Comparison of ENCODE assay signal across 10 mouse cellular contexts in the genomic region with DNA sequence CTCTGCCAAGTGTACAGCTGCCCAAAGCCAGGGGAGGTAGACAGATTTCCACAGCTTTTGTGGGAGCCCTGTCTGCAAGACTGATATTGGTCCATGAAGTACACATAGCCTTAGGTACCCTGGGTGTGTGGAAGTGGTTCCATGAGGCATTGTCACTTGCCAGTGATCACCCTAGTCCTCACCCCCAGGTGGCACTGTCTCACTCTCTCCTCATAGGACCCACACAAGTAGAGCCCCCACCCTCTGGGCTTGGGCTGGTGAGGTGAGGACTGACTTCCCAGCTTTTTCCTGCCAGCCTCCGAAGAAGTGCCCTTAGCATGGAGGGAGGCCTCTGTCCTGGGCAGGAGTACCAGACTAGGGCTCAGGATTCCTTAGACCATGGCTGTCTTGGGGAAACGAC. TPM values are rescaled to one million over a fixed set of nuclear protein-coding genes. Genes with fewer than 3 reads are reported as not detected.
DNase-seq lines count a peak whose midpoint lies in the region; ATAC-seq and TF ChIP-seq lines count a peak whose summit lies in the region.
"Had no signal": no experiment of that assay in that cellular context is flagged by ENCODE, and none has a peak within 500 bp of the region (broad histone marks: within the 10 kb centered on the region; RNA-seq: fewer than 3 reads in every experiment).

No protein-coding gene starts in this region.

- H3K27me3 ChIP-seq in spleen, adult 2 months (ENCODE audit: control insufficient read depth, insufficient read depth, low read length) = no peaks in the 10 kb centered on the region
- no peaks in the 10 kb centered on the region for H3K27me3 ChIP-seq in heart, embryonic 11.5 days (ENCODE audit: control insufficient read depth, insufficient read depth, low read length)
- H3K27me3 ChIP-seq in limb, embryonic 11.5 days (ENCODE audit: control insufficient read depth, insufficient read depth, low read length) = no peaks in the 10 kb centered on the region
- H3K27me3 ChIP-seq in midbrain, embryonic 15.5 days (replicated peaks) = no peaks in the 10 kb centered on the region
- H3K27me3 ChIP-seq: heart, embryonic 13.5 days had no signal

- H3K9me3 ChIP-seq in heart, embryonic 11.5 days (replicated peaks; ENCODE audit: control insufficient read depth, low read length) = no peaks in the 10 kb centered on the region
- H3K9me3 ChIP-seq in limb, embryonic 11.5 days (ENCODE audit: control insufficient read depth, low read length) = no peaks in the 10 kb centered on the region
- H3K9me3 ChIP-seq in midbrain, embryonic 15.5 days = no peaks in the 10 kb centered on the region
- H3K9me3 ChIP-seq: G1E; heart, embryonic 13.5 days had no signal

- peak; percentile 54; the same call in 1 of the 2 replicates for TF ChIP-seq CTCF in spleen, adult 2 months (IDR thresholded peaks at IDR 0.05; ENCODE audit: extremely low read depth, insufficient read depth, insufficient read length, insufficient replicate concordance)

- WGBS in spleen, adult 2 months = 63% methylated on average over 2 of the region's 2 CpGs
- WGBS in heart, embryonic 11.5 days (ENCODE audit: insufficient replicate concordance) = 47% methylated on average over 2 of the region's 2 CpGs
- 54% methylated on average over 2 of the region's 2 CpGs for WGBS in limb, embryonic 11.5 days
- 53% methylated on average over 2 of the region's 2 CpGs for WGBS in midbrain, embryonic 15.5 days

- DNase-seq in embryo, embryonic 10 days (ENCODE audit: low spot score) = peak; percentile 63
- no peak for DNase-seq in embryo, embryonic 10.5 days (ENCODE audit: low spot score)
- DNase-seq in spleen, adult 2 months (ENCODE audit: low read depth in 1 of 2, low spot score in 2 of 2) = peak; percentile 22 to 51
- DNase-seq in spleen, postnatal 4 days (ENCODE audit: low spot score in 2 of 2) = no peak
- peak; percentile 67 for DNase-seq in limb, embryonic 11.5 days (ENCODE audit: low spot score)
- no peak for DNase-seq in urinary bladder, postnatal 36 days (ENCODE audit: low spot score in 2 of 2)

- no peak for TF ChIP-seq POLR2A in spleen, adult 2 months (IDR thresholded peaks at IDR 0.05; ENCODE audit: low read depth, low read length)

- no peak overlapping the region for H3K4me3 ChIP-seq in spleen, adult 2 months (ENCODE audit: extremely low read depth, insufficient read depth, insufficient read length)
- H3K4me3 ChIP-seq in heart, embryonic 11.5 days (ENCODE audit: low read depth, low read length) = no peak overlapping the region
- H3K4me3 ChIP-seq in limb, embryonic 11.5 days (ENCODE audit: low read depth, low read length) = no peak overlapping the region
- H3K4me3 ChIP-seq in midbrain, embryonic 15.5 days = no peak overlapping the region
- H3K4me3 ChIP-seq: heart, embryonic 13.5 days had no signal

- H3K9ac ChIP-seq in heart, embryonic 11.5 days (ENCODE audit: low read depth, low read length) = 0 out of 2 replicates have a peak overlapping the region, but pooled peaks have one; percentile 16
- no peak overlapping the region for H3K9ac ChIP-seq in limb, embryonic 11.5 days (ENCODE audit: low read length)
- H3K9ac ChIP-seq in midbrain, embryonic 15.5 days = no peak overlapping the region

- H3K4me1 ChIP-seq in spleen, adult 2 months (ENCODE audit: control insufficient read depth, insufficient read depth, insufficient read length) = no peaks in the 10 kb centered on the region
- peaks cover 25% of the 10 kb centered on the region for H3K4me1 ChIP-seq in heart, embryonic 11.5 days (ENCODE audit: control insufficient read depth, insufficient read depth, low read length)
- H3K4me1 ChIP-seq in limb, embryonic 11.5 days (ENCODE audit: control insufficient read depth, insufficient read depth, low read length) = peaks cover 55% of the 10 kb centered on the region
- peaks cover 8% of the 10 kb centered on the region; the same call in 1 of the 2 replicates for H3K4me1 ChIP-seq in midbrain, embryonic 15.5 days

- no peak overlapping the region for H3K4me2 ChIP-seq in heart, embryonic 11.5 days
- no peak overlapping the region for H3K4me2 ChIP-seq in limb, embryonic 11.5 days (ENCODE audit: low read depth, severe bottlenecking)
- no peak overlapping the region for H3K4me2 ChIP-seq in midbrain, embryonic 15.5 days
- H3K4me2 ChIP-seq: heart, embryonic 13.5 days had no signal

- H3K27ac ChIP-seq in spleen, adult 2 months (ENCODE audit: insufficient read depth, low read length) = no peak overlapping the region
- no peak overlapping the region for H3K27ac ChIP-seq in heart, embryonic 11.5 days (ENCODE audit: low read depth, low read length)
- peak overlapping the region; percentile 70; the same call in 1 of the 2 replicates for H3K27ac ChIP-seq in limb, embryonic 11.5 days (replicated peaks; ENCODE audit: low read depth, low read length)
- H3K27ac ChIP-seq in midbrain, embryonic 15.5 days = no peak overlapping the region

- 0 out of 2 replicates have a peak, but pooled peaks have one; percentile 23 for ATAC-seq in heart, embryonic 11.5 days (replicated peaks; ENCODE audit: insufficient number of reproducible peaks, low FRiP score, low TSS enrichment)
- ATAC-seq in limb, embryonic 11.5 days (ENCODE audit: insufficient number of reproducible peaks, low FRiP score, low TSS enrichment, low read depth) = peak; percentile 40; the same call in 1 of the 2 replicates
- ATAC-seq in midbrain, embryonic 15.5 days (replicated peaks) = 0 out of 2 replicates have a peak, but pooled peaks have one; percentile 33

- no peaks in the 10 kb centered on the region for H3K36me3 ChIP-seq in spleen, adult 2 months (ENCODE audit: control insufficient read depth, insufficient read depth, low read length)
- no peaks in the 10 kb centered on the region for H3K36me3 ChIP-seq in heart, embryonic 11.5 days (ENCODE audit: control insufficient read depth, insufficient read depth, low read length)
- H3K36me3 ChIP-seq in limb, embryonic 11.5 days (ENCODE audit: control insufficient read depth, insufficient read depth, low read length) = no peaks in the 10 kb centered on the region; the same call in 1 of the 2 replicates
- no peaks in the 10 kb centered on the region for H3K36me3 ChIP-seq in midbrain, embryonic 15.5 days (replicated peaks)
- H3K36me3 ChIP-seq: heart, embryonic 13.5 days had no signal

RNA-seq across cellular contexts. Expression of gene Dusp7, which starts 19.4 kb away (rescaled TPM):
- polyA plus RNA-seq in spleen, adult 2 months (2012; rRNA removed) = 73.1 and 93.2 TPM in 2 replicates
- 19.8 and 22.0 TPM in 2 replicates for polyA plus RNA-seq in heart, embryonic 11.5 days (2014; fragmentation: Nextera tagmentation; extraction: Ambion mirVana)
- polyA plus RNA-seq in limb, embryonic 11.5 days (2014; fragmentation: Nextera tagmentation; extraction: Ambion mirVana) = 63.4 and 67.4 TPM in 2 replicates
- 15.7 and 16.1 TPM in 2 replicates for polyA plus RNA-seq in midbrain, embryonic 15.5 days (2015; fragmentation: Nextera tagmentation; extraction: Ambion mirVana)

Comparison
In these comparisons a context has a peak if more than half of its experiments do, and no peak if none do; other contexts are left out.
1. DNase-seq: peak in embryo, embryonic 10 days (single experiment), spleen, adult 2 months (2 of 2) and limb, embryonic 11.5 days (single experiment); none in embryo, embryonic 10.5 days (single experiment), spleen, postnatal 4 days (0 of 2) and urinary bladder, postnatal 36 days (0 of 2).
2. Peak in every context shown above with its lines, with median percentiles within 50 percentile points of each other: ATAC-seq.